Mouse (Mus musculus): ENCODE measurements around the gene Kcne1.

GRCm38 (mm10) chr16:92340612-92341511, 18.4 kb downstream of the Kcne1 start:
- TF ChIP-seq POLR2A (IDR thresholded peaks at IDR 0.05; ENCODE audit: control insufficient read depth, extremely low read depth, insufficient read depth, low read length, poor library complexity) = no peak
- peak; percentile 63; the same call in 1 of the 2 replicates for TF ChIP-seq CTCF (IDR thresholded peaks at IDR 0.05; ENCODE audit: borderline replicate concordance, control insufficient read depth, extremely low read depth, insufficient read depth, low read length, poor library complexity)

Data from thymus, adult 2 months (tissue).